Mouse (Mus musculus): ENCODE measurements at regions not wholly inside any gene's neighbourhood (a gene's known extent, or its start where the extent isn't known, plus 50 kb on each side); places are given as distances from the start of the nearest gene placed in this dataset.

GRCm38 (mm10) chr13:6397648-6398047 lies 150.3 kb upstream of the Pitrm1 start:
- no peak for TF ChIP-seq POLR2A (IDR thresholded peaks at IDR 0.05; ENCODE audit: insufficient read length, low read depth)
- no peak for TF ChIP-seq POLR2AphosphoS2 (IDR thresholded peaks at IDR 0.05; ENCODE audit: insufficient read length, low read depth)
- TF ChIP-seq USF1 (IDR thresholded peaks at IDR 0.05; ENCODE audit: low read depth): no peak
- TF ChIP-seq MYOD1 (IDR thresholded peaks at IDR 0.05; ENCODE audit: control insufficient read depth in 1 of 3, insufficient read length in 2 of 3, low read depth in 2 of 3): no peak
- TF ChIP-seq E2F4 (IDR thresholded peaks at IDR 0.05; ENCODE audit: insufficient read depth): no peak
- TF ChIP-seq REST (IDR thresholded peaks at IDR 0.05; ENCODE audit: insufficient read depth, insufficient read length): no peak

Data from myocyte (in vitro differentiated cells).